Mouse (Mus musculus) myocyte (in vitro differentiated cells): ENCODE results near the gene Kansl3.

Experiments used
- CEBPB ChIP-seq: IDR thresholded peaks from 2 replicates; pipeline ENCODE4 v1.6.1; 2011; ENCODE audit warnings: mild to moderate bottlenecking, moderate library complexity; ENCODE audit not compliant: poor library complexity, insufficient read depth, severe bottlenecking
- E2F4 ChIP-seq: IDR thresholded peaks from one replicate; pipeline ENCODE4 v1.6.1; 2011; ENCODE audit warnings: mild to moderate bottlenecking, control low read depth, moderate library complexity; ENCODE audit not compliant: insufficient read depth
- MAX ChIP-seq: IDR thresholded peaks from one replicate; pipeline ENCODE4 v1.6.1; 2011; ENCODE audit warnings: low read depth, mild to moderate bottlenecking, control low read depth
- MYOD1 ChIP-seq, 3 experiments: IDR thresholded peaks; one replicate each; pipeline ENCODE4 v1.6.1; 2011; ENCODE audit warnings: control low read depth in 2 of 3, low read depth in 2 of 3, mild to moderate bottlenecking in 2 of 3, moderate library complexity in 1 of 3; ENCODE audit not compliant: insufficient read length in 2 of 3, control insufficient read depth in 1 of 3
- MYOG ChIP-seq, 3 experiments: IDR thresholded peaks; one replicate each; pipeline ENCODE4 v1.6.1; 2011; ENCODE audit warnings: control low read depth in 2 of 3, low read depth in 2 of 3, mild to moderate bottlenecking in 2 of 3; ENCODE audit not compliant: insufficient read length in 2 of 3, control insufficient read depth in 1 of 3, insufficient read depth in 1 of 3
- POLR2A ChIP-seq: IDR thresholded peaks from one replicate; pipeline ENCODE4 v1.6.1; 2011; ENCODE audit warnings: low read depth, mild to moderate bottlenecking, control low read depth, moderate library complexity; ENCODE audit not compliant: insufficient read length
- POLR2AphosphoS2 ChIP-seq: IDR thresholded peaks from one replicate; pipeline ENCODE4 v1.6.1; 2011; ENCODE audit warnings: low read depth, control low read depth; ENCODE audit not compliant: insufficient read length
- REST ChIP-seq: IDR thresholded peaks from one replicate; pipeline ENCODE4 v1.6.1; 2011; ENCODE audit warnings: mild to moderate bottlenecking, control low read depth, moderate library complexity; ENCODE audit not compliant: insufficient read depth, insufficient read length
- SRF ChIP-seq: IDR thresholded peaks from one replicate; pipeline ENCODE4 v1.6.1; 2011; ENCODE audit warnings: low read depth; ENCODE audit not compliant: control insufficient read depth, insufficient read length
- TCF12 ChIP-seq: IDR thresholded peaks from one replicate; pipeline ENCODE4 v1.6.1; 2011; ENCODE audit warnings: mild to moderate bottlenecking, control low read depth; ENCODE audit not compliant: poor library complexity, insufficient read depth, severe bottlenecking
- TCF3 ChIP-seq: IDR thresholded peaks from one replicate; pipeline ENCODE4 v1.6.1; 2011; ENCODE audit warnings: low read depth, control low read depth; ENCODE audit not compliant: insufficient read length
- USF1 ChIP-seq: IDR thresholded peaks from one replicate; pipeline ENCODE4 v1.6.1; 2011; ENCODE audit warnings: low read depth, mild to moderate bottlenecking, control low read depth, moderate library complexity

DNA sequence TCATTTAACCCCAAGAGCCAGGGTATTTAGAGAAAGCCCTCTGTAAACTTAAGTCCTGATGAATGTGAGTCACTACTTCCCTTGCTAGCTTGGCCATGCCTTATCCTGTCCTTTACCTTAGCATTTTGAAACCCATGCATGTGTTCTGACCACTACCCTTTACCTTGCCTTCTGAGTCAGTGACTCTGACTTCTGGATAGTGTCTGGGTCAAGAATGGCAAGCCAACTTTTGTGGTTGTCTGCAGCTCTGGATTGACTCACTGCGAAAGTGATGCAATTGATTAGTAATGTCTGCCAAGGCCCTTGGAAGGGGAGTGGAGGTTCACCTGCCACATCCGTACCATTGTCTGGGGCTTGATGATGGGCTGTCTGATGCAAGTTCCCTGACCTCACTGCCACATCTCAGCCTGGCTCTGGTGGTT is 43.1 kb downstream of the Kansl3 start:
- no peak for TF ChIP-seq POLR2A
- TF ChIP-seq POLR2AphosphoS2: peak; percentile 61
- TF ChIP-seq REST: no peak
- no peak for TF ChIP-seq SRF
- peak; percentile 3 for TF ChIP-seq MAX
- no peak for TF ChIP-seq E2F4
- TF ChIP-seq CEBPB: peak; percentile 95
- no peak for TF ChIP-seq TCF12
- no peak for TF ChIP-seq USF1
- TF ChIP-seq MYOG (IDR thresholded peaks at IDR 0.05; ENCODE audit: control insufficient read depth in 1 of 3, insufficient read depth in 1 of 3, insufficient read length in 2 of 3, low read depth in 2 of 3): peak in 1 of 3 experiments; percentile 68
- peak in 2 of 3 experiments; percentile 34 to 86 for TF ChIP-seq MYOD1 (IDR thresholded peaks at IDR 0.05; ENCODE audit: control insufficient read depth in 1 of 3, insufficient read length in 2 of 3, low read depth in 2 of 3)
- TF ChIP-seq TCF3: no peak
